Mouse (Mus musculus): ENCODE measurements around the gene Tspoap1. TPM values are rescaled to one million over a fixed set of nuclear protein-coding genes. Genes with fewer than 3 reads are reported as not detected.

Gene Tspoap1
- polyA plus RNA-seq (2014; fragmentation: Illumina TruSeq; extraction: RNeasy Lipid Tissue Mini Kit (QIAGEN cat#74804); ENCODE audit: low read depth, low replicate concordance) = not detected

GRCm38 (mm10) chr11:87760301-87761081, at the start of gene Tspoap1:
Gene Tspoap1, plus strand, starts transcription at chr11:87760541.

GRCm38 (mm10) chr11:87737175-87737740, 23.1 kb upstream of the Tspoap1 start, which contains the start of gene Supt4a:
Gene Supt4a, plus strand, starts transcription at chr11:87737552.

DNA sequence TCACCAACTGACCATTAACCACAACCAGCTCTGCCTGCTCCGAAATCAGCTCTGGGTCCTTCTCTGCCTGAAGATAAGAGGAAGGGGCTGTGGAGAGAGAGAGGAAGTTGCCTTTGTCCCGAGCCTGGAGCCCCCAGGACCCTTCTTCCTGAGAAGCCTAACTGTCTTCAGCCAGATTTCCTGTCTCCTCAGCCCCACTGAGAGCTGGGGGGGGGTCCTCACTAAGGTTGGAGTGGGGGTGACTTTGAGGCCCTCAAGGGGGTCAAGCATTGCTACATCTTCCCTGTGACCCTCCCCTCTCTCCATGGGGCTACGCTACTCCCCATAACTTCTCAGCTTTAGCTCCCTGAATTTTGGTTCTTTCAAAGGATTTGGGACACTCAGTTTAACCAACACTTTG, 33.1 kb downstream of the Tspoap1 start, which contains the start of gene Mpo:
TSS of gene Mpo (plus strand) at position 122 of the 400 bp plus-strand sequence.

DNA sequence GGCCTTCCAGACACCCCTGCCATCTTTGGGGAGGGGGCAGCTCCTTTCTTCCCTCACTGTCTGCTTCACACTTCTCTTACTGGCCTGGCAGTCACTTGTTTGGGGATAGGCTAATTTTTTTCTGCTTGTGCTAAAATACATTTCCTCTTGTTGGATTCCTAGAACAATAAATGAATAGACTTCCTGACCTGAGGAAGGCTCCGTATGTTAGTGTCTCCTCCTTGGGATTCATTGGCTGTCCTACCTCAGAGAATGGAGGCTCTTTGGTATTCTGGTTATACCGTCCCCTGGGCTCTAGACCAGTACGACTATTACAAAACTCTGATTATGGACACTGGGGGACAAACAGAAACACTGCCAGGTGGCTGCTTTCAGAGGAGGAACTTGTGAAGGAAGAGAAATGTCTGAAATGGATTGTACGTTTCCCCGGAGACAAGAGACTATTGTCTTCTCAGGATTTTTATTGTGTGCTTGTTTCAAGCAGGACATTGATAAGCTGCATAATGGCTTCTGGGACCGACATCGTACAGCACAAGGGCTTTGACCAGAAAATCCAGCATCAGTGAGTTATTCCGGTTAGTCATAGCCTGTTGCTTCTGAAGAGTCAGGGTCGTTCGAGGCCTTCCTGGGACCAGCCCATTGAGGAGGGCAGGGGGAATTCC, 68.0 kb downstream of the Tspoap1 start, which contains the start of gene Lpo:
TSS of gene Lpo (minus strand) at position 51 of the 662 bp plus-strand sequence.

Other genes starting within 250 kb of the Tspoap1 start
- gene Gm11492, start 193.9 kb upstream of the Tspoap1 start, polyA plus RNA-seq (2014; fragmentation: Illumina TruSeq; extraction: RNeasy Lipid Tissue Mini Kit (QIAGEN cat#74804); ENCODE audit: low read depth, low replicate concordance) = not detected
- 4.9 TPM for gene Sept4, start 191.6 kb upstream of the Tspoap1 start, polyA plus RNA-seq (2014; fragmentation: Illumina TruSeq; extraction: RNeasy Lipid Tissue Mini Kit (QIAGEN cat#74804); ENCODE audit: low read depth, low replicate concordance)
- 32.9 TPM for gene Mtmr4, start 168.4 kb upstream of the Tspoap1 start, polyA plus RNA-seq (2014; fragmentation: Illumina TruSeq; extraction: RNeasy Lipid Tissue Mini Kit (QIAGEN cat#74804); ENCODE audit: low read depth, low replicate concordance)
- gene Hsf5, start 143.4 kb upstream of the Tspoap1 start, polyA plus RNA-seq (2014; fragmentation: Illumina TruSeq; extraction: RNeasy Lipid Tissue Mini Kit (QIAGEN cat#74804); ENCODE audit: low read depth, low replicate concordance) = 0.25 TPM
- 15.0 TPM for gene Rnf43, start 97.8 kb upstream of the Tspoap1 start, polyA plus RNA-seq (2014; fragmentation: Illumina TruSeq; extraction: RNeasy Lipid Tissue Mini Kit (QIAGEN cat#74804); ENCODE audit: low read depth, low replicate concordance)
- 17.7 TPM for gene Supt4a, start 23.0 kb upstream of the Tspoap1 start, polyA plus RNA-seq (2014; fragmentation: Illumina TruSeq; extraction: RNeasy Lipid Tissue Mini Kit (QIAGEN cat#74804); ENCODE audit: low read depth, low replicate concordance)
- not detected for gene Mpo, start 33.0 kb downstream of the Tspoap1 start, polyA plus RNA-seq (2014; fragmentation: Illumina TruSeq; extraction: RNeasy Lipid Tissue Mini Kit (QIAGEN cat#74804); ENCODE audit: low read depth, low replicate concordance)
- 1.3 TPM for gene Lpo, start 67.7 kb downstream of the Tspoap1 start, polyA plus RNA-seq (2014; fragmentation: Illumina TruSeq; extraction: RNeasy Lipid Tissue Mini Kit (QIAGEN cat#74804); ENCODE audit: low read depth, low replicate concordance)
- gene Mks1, start 92.7 kb downstream of the Tspoap1 start, polyA plus RNA-seq (2014; fragmentation: Illumina TruSeq; extraction: RNeasy Lipid Tissue Mini Kit (QIAGEN cat#74804); ENCODE audit: low read depth, low replicate concordance) = 1.8 TPM
- gene Epx, start 115.0 kb downstream of the Tspoap1 start, polyA plus RNA-seq (2014; fragmentation: Illumina TruSeq; extraction: RNeasy Lipid Tissue Mini Kit (QIAGEN cat#74804); ENCODE audit: low read depth, low replicate concordance) = not detected
- gene Olfr462, start 131.7 kb downstream of the Tspoap1 start, polyA plus RNA-seq (2014; fragmentation: Illumina TruSeq; extraction: RNeasy Lipid Tissue Mini Kit (QIAGEN cat#74804); ENCODE audit: low read depth, low replicate concordance) = not detected
- not detected for gene Olfr463, start 136.8 kb downstream of the Tspoap1 start, polyA plus RNA-seq (2014; fragmentation: Illumina TruSeq; extraction: RNeasy Lipid Tissue Mini Kit (QIAGEN cat#74804); ENCODE audit: low read depth, low replicate concordance)
- not detected for gene Olfr464, start 160.4 kb downstream of the Tspoap1 start, polyA plus RNA-seq (2014; fragmentation: Illumina TruSeq; extraction: RNeasy Lipid Tissue Mini Kit (QIAGEN cat#74804); ENCODE audit: low read depth, low replicate concordance)
- 94.8 TPM for gene Dynll2, start 227.0 kb downstream of the Tspoap1 start, polyA plus RNA-seq (2014; fragmentation: Illumina TruSeq; extraction: RNeasy Lipid Tissue Mini Kit (QIAGEN cat#74804); ENCODE audit: low read depth, low replicate concordance)